Mouse (Mus musculus) stomach, postnatal 0 days (tissue): ENCODE data around the gene Ypel5. TPM values are rescaled to one million over a fixed set of nuclear protein-coding genes. Genes with fewer than 3 reads are reported as not detected.

Experiments
- ATAC-seq: fragments of 200-750 bp; cut with Nextera tagmentation; 2 replicates; pipeline ENCODE4 v1.8.0; 2017; ENCODE audit not compliant: low FRiP score, low TSS enrichment
- DNase-seq: peaks from one replicate; pipeline ENCODE4 v3.0.0-alpha.2; 2016; ENCODE audit warnings: low spot score
- H3K27ac ChIP-seq: fragments of 300-500 bp; sonication (generic); replicated peaks from 2 replicates; pipeline ENCODE4 v1.5.1; 2014; ENCODE audit warnings: mild to moderate bottlenecking, control low read depth
- H3K27me3 ChIP-seq: fragments of 300-500 bp; sonication (generic); 2 replicates; pipeline ENCODE4 v1.6.1; 2014; ENCODE audit warnings: low read length; ENCODE audit not compliant: control insufficient read depth, insufficient read depth
- H3K36me3 ChIP-seq: fragments of 300-500 bp; sonication (generic); 2 replicates; pipeline ENCODE4 v1.6.1; 2014; ENCODE audit warnings: low read length, mixed read lengths; ENCODE audit not compliant: control insufficient read depth, insufficient read depth
- H3K4me1 ChIP-seq: fragments of 300-500 bp; sonication (generic); replicated peaks from 2 replicates; pipeline ENCODE4 v1.6.1; 2014; ENCODE audit warnings: antibody characterized with exemption; ENCODE audit not compliant: control insufficient read depth, insufficient read depth
- H3K4me2 ChIP-seq: fragments of 300-500 bp; sonication (generic); replicated peaks from 2 replicates; pipeline ENCODE4 v1.6.1; 2014; ENCODE audit warnings: low read depth, mild to moderate bottlenecking, control low read depth, moderate library complexity
- H3K4me3 ChIP-seq: fragments of 300-500 bp; sonication (generic); 2 replicates; pipeline ENCODE4 v1.5.1; 2014; ENCODE audit warnings: low read depth, low read length, control low read depth
- H3K9ac ChIP-seq: fragments of 300-500 bp; sonication (generic); 2 replicates; pipeline ENCODE4 v1.6.1; 2014; ENCODE audit warnings: mild to moderate bottlenecking, low read length, control low read depth, mixed read lengths
- H3K9me3 ChIP-seq: fragments of 300-500 bp; sonication (generic); 2 replicates; pipeline ENCODE4 v1.6.1; 2016; ENCODE audit warnings: low read length; ENCODE audit not compliant: control insufficient read depth
- CTCF ChIP-seq: IDR thresholded peaks from 2 replicates; pipeline ENCODE4 v1.5.1; 2016; ENCODE audit warnings: antibody characterized with exemption, low read depth, mild to moderate bottlenecking, moderate library complexity
- EP300 ChIP-seq: optimal IDR thresholded peaks from 2 replicates; pipeline ENCODE3; 2016; ENCODE audit warnings: antibody characterized with exemption
- WGBS: fragments of 180-500 bp; shearing (Covaris S2); extraction: QIAGEN DNeasy Blood & Tissue Kit; methylation state at CpG from one replicate; pipeline ENCODE4 v1.1.7; 2014; 5-methylcytosine and 5-hydroxymethylcytosine counted together
- polyA plus RNA-seq: library from polyadenylated mRNA; unstranded; fragments of >200 nt; fragmentation: Nextera tagmentation; extraction: Ambion mirVana; gene quantifications from 2 replicates; pipeline ENCODE4 v1.2.1, GENCODE M21; 2015

Ypel5 gene
- polyA plus RNA-seq, 1 experiment from 2014 or later, result 67.3 TPM

DNA sequence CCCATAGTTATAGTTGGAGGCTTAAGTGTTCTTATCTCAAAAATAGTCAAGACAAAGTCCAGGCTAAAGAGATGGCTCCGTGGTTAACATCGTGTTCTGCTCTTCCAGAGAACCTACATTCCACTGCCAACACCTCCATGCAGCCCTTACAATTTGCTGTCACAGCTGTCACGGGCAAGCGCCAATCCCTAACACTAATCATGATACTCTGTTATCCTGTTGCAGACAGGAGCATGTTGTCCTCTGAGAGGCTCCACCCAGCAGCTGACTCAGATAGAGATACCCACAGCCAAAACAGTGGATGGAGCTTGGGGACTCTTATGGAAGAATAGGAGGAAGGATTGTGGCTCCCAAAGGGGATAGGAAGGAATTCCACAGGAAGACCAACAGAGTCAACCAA, 15.8 kb upstream of the Ypel5 start:
- 43% methylated on average over 4 of the region's 4 CpGs for WGBS
- no peak for ATAC-seq
- H3K9me3 ChIP-seq, result no peaks in the 10 kb centered on the region
- no peak for TF ChIP-seq CTCF
- TF ChIP-seq EP300, result no peak
- H3K27ac ChIP-seq, result no peak overlapping the region
- H3K27me3 ChIP-seq, result no peaks in the 10 kb centered on the region
- H3K36me3 ChIP-seq, result no peaks in the 10 kb centered on the region
- H3K4me1 ChIP-seq, result no peaks in the 10 kb centered on the region
- H3K4me3 ChIP-seq, result no peak overlapping the region
- no peak overlapping the region for H3K9ac ChIP-seq
- H3K4me2 ChIP-seq, result no peak overlapping the region
- no peak for DNase-seq

GRCm38 (mm10) chr17:72821923-72822322, 14.3 kb upstream of the Ypel5 start:
- H3K9me3 ChIP-seq, result no peaks in the 10 kb centered on the region
- DNase-seq (no peak), ATAC-seq (no peak)
- H3K4me3 ChIP-seq, result no peak overlapping the region
- no peak overlapping the region for H3K27ac ChIP-seq
- H3K4me1 ChIP-seq, result no peaks in the 10 kb centered on the region
- H3K4me2 ChIP-seq, result no peak overlapping the region
- H3K27me3 ChIP-seq, result no peaks in the 10 kb centered on the region
- no peak overlapping the region for H3K9ac ChIP-seq
- 64% methylated on average over 1 of the region's 1 CpGs for WGBS
- no peaks in the 10 kb centered on the region for H3K36me3 ChIP-seq
- TF ChIP-seq EP300 (no peak), CTCF (no peak)

DNA sequence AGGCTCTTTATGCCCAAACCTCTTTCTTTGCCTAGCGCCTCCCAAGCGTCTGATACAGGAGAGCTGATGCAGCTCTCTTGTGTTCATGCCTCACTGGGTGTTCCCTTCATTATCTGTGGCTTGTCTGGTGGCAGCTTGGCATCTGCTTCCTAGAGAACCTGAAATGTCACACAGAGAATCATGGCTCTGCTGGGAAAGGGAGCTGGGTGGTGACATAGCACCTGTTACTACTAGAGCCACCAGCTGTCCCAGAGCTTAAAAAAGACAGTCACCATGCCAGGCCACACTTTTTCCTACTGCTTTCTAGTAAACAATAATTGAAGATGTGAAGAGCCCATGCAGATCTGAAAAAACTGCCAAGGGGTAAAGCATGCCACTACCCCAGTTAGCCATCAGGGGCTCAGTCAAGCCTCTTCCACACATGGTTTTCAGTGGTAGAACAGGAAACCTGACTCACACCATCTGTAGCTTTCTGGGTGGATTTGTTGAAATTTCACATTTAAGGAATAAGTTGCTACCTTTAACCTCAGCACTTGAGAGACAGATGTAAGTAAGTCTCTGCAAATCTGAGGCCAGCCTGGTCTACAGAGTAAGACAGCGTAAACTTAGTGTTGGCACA, 9.2 kb upstream of the Ypel5 start:
- Histone ChIP-seq H3K4me1 (no peaks in the 10 kb centered on the region), H3K4me2 (no peak overlapping the region), H3K36me3 (no peaks in the 10 kb centered on the region), H3K27me3 (no peaks in the 10 kb centered on the region), H3K4me3 (no peak overlapping the region), H3K9me3 (no peaks in the 10 kb centered on the region), H3K27ac (no peak overlapping the region), H3K9ac (no peak overlapping the region)
- ATAC-seq (no peak), DNase-seq (no peak)
- TF ChIP-seq EP300 (no peak), CTCF (no peak)
- 85% methylated on average over 3 of the region's 3 CpGs for WGBS

DNA sequence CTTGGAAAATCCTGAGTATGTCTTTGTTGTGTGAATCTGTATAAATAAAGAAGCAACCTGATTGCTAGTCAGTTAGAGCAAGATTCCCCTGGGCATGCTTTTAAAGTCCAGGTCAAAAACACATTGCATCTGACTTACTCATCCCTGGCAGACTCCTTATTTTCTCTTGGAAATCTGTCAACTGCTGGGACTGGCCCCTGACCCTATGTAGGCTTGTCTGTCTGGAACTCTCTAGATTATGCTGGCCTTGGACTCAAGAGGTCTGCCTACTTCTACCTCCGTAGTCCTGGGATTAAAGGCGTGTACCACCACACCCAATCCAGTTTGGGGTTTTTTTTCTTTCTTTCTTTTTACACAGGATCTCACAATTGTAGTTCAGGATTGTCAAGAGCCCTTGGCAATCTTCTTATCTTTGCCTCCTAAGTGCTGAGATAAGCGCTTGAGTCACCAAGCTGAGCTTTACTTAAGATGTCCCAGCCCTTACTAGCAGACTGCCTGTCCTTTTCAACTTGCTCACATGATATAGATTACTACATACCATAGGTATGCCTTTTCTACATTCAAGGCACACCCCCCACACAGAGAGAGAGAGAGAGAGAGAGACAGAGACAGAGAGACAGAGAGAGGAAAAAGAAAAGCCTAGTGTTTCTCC, 8.1 kb upstream of the Ypel5 start:
- WGBS, result 35% methylated on average over 3 of the region's 3 CpGs
- ATAC-seq, result peak; percentile 96
- no peaks in the 10 kb centered on the region for H3K4me1 ChIP-seq
- DNase-seq, result peak; percentile 18
- no peaks in the 10 kb centered on the region for H3K9me3 ChIP-seq
- TF ChIP-seq EP300 (no peak), CTCF (no peak)
- H3K4me2 ChIP-seq, result no peak overlapping the region
- H3K36me3 ChIP-seq, result no peaks in the 10 kb centered on the region
- H3K27ac ChIP-seq, result no peak overlapping the region
- no peak overlapping the region for H3K4me3 ChIP-seq
- H3K27me3 ChIP-seq, result no peaks in the 10 kb centered on the region
- H3K9ac ChIP-seq, result no peak overlapping the region

DNA sequence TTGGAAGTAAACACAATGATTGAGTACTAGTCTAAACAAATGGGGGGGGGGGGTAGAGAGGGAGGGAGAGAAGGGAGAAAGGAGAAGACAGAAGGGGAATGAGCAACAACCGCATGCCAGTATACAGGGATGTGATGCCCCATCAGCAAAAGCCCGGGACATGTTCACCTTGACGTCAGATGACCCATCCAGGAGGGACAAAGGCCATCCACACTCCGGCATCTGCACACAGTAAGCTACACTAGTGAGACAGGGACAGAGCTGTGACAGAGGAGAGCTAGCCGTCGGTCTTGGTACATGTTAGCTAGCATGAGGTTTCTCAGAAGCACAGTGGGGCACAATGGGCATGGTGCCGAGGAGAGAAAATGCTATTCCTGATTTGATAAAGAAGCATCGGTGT, 7.6 kb upstream of the Ypel5 start:
- no peaks in the 10 kb centered on the region for H3K9me3 ChIP-seq
- H3K36me3 ChIP-seq, result no peaks in the 10 kb centered on the region
- no peak overlapping the region for H3K9ac ChIP-seq
- H3K27me3 ChIP-seq, result no peaks in the 10 kb centered on the region
- DNase-seq, result peak; percentile 27
- TF ChIP-seq EP300 (no peak), CTCF (no peak)
- 56% methylated on average over 8 of the region's 8 CpGs for WGBS
- ATAC-seq, result peak; percentile 73
- H3K27ac ChIP-seq, result 0 out of 2 replicates have a peak overlapping the region, but pooled peaks have one; percentile 35
- no peaks in the 10 kb centered on the region for H3K4me1 ChIP-seq
- no peak overlapping the region for H3K4me3 ChIP-seq
- no peak overlapping the region for H3K4me2 ChIP-seq

GRCm38 (mm10) chr17:72837140-72837712, 973 bp downstream of the Ypel5 start:
- H3K4me3 ChIP-seq, result peak overlapping the region; percentile 98
- DNase-seq (peak; percentile 93), ATAC-seq (peak; percentile 72)
- under 1% methylated on average over 50 of the region's 77 CpGs for WGBS
- H3K9me3 ChIP-seq, result no peaks in the 10 kb centered on the region
- H3K4me1 ChIP-seq, result peaks cover 3% of the 10 kb centered on the region; the same call in 1 of the 2 replicates
- peak overlapping the region; percentile 100 for H3K9ac ChIP-seq
- H3K36me3 ChIP-seq, result peaks cover 2% of the 10 kb centered on the region; the same call in 1 of the 2 replicates
- H3K27ac ChIP-seq, result peak overlapping the region; percentile 100
- no peaks in the 10 kb centered on the region for H3K27me3 ChIP-seq
- H3K4me2 ChIP-seq, result peak overlapping the region; percentile 63
- TF ChIP-seq CTCF, result no peak
- TF ChIP-seq EP300, result no peak
